Mouse (Mus musculus) kidney, postnatal 14 days (tissue): ENCODE measurements around the gene Camsap3.

ENCODE experiments used
- DNase-seq: peaks from one replicate; pipeline ENCODE4 v3.0.0; 2022; ENCODE audit warnings: mixed read lengths

The Camsap3 gene

DNA sequence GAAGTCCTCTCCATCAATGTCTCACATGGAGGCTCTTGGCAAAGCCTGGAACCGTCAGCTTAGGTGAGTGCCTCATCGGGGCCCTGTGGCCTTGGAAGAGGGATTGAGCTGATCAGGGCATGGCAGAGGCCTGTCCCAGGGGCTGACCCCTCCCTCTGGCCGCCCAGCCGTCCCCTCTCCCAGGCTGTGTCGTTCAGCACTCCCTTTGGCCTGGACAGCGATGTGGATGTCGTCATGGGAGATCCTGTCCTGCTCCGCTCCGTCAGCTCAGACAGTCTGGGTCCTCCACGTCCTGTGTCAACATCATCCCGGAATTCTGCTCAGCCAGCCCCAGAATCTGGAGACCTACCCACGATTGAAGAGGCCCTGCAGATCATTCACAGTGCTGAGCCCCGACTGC is 16.3 kb downstream of the Camsap3 start:
- no peak for DNase-seq

DNA sequence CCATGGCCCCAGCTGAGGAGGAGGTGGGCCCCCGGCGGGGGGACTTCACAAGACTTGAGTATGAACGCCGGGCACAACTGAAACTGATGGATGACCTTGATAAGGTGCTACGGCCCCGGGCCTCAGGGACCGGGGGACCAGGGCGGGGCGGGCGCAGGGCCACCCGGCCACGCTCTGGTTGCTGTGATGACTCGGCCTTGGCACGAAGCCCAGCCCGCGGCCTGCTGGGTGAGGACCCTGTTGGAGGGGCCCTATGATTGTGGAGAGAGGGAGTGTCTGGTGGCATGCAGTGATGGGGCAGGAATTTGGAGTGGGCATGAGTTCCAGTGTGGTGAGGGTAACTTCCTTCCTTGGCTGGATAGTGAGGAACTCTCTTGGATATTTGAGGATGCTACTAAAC is 19.5 kb downstream of the Camsap3 start:
- DNase-seq: peak; percentile 48

DNA sequence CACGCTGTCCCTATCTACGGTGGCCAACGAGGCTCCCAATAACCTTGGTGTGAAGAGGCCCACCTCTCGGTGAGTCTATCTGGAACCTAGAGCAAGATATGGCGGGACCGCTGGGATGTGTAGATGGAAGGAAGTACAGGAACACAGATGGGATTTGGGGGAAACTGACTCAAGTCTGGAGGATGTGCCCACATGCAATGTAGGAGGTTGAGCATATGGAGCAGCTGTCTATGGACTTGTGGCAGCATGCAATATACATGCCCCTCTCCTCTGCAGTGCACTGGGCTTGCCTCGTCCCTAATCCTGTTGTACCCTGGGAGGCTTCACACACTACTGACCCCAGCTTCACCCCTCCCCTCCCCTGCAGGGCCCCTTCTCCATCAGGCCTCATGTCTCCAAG is 20.7 kb downstream of the Camsap3 start:
- no peak for DNase-seq

DNA sequence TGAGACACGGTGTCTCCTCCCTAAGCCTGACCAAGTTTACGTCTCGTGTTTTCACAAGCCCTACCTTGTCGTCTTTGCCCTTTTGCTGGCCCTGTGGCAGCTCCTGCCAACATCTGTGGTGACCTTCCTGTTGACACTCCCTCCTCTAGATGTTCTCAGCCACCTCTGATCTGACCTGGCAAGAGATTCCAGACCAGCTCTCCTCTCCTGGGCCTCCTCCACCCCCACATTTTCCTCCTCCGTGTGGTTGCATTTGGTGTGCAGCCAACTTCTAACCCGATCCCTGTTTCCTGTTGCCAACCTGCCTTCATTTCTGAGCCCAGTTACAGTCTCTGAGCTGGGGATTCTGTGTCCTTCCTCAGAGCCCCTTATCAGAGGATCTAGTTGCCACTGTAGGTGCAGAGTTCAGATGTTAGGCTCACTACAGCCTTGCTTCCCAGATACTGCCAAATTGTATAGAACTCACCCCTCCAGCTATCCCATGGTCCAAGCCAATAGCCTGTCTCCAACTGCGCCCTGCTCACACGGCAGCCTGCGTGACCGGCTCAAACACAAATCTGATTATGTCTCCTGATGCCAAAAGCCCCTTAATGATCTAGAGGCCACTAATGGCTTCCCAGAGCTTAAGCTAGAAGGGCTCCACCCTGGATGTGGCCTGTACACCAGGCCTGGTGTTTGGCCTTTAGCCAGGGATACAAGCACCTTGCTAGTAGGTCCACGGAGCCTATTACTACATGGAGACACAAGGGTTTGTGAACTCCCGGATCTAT is 22.1 kb downstream of the Camsap3 start:
- DNase-seq: peak; percentile 52

DNA sequence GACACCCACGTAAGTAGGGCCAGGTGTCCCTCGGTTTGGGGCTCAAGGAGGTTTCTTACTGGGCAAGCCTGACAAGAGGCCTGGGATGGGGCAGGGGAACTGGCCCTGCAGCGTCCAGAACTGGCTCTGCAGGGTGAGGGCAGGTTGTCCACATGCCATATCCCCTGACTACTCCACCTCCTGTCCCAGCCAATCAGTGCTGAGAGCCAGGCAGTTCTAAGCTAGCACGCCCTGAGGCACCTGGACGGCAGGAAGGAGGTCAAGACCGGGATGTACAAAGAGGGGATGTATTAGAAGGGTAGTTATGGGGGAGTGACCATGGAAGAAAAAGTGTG is 22.7 kb downstream of the Camsap3 start:
- peak; percentile 71 for DNase-seq

DNA sequence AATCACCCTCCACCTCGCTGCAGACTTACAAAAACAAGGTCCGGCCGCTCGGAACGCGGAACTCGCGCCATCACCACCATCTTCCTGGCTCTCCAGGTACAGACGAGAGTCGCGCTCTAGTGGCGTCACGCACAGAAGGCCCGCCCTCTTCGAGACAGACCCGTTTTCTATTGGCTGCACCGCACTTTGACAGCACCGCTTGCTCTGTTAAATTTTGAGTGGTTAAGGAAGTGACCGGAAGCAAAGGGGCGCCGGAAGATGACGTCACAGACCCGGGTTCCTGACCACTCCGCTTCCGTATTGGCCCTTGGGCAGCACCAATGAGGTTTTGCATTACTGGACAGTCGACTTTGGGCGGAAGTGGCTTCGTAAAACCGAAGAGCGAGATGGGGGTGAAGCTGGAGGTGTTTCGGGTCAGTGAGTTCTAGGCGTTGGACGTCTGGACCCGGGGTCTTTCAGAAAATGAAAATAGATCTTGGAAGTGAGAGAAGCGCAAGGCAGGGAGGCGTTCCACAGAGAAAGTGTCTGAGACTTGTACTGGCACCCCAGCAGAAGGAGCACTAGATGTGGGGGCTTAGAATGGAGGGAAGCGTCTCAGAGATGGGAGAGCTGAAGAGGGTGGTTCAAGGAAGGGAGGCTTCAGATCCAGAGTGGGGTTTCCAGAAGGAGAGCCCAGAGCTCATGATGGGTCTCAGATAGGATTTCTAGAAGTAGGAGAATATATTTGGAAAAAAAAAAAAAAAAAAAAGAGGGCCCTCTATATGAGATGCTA is 34.3 kb downstream of the Camsap3 start, which contains the start of the genes Xab2 and Pet100:
Gene Xab2 (minus strand): TSS at position 118 of the 772 bp plus-strand sequence.
Gene Pet100 (plus strand): TSS at position 350 of the 772 bp plus-strand sequence.
- DNase-seq: peak; percentile 99

DNA sequence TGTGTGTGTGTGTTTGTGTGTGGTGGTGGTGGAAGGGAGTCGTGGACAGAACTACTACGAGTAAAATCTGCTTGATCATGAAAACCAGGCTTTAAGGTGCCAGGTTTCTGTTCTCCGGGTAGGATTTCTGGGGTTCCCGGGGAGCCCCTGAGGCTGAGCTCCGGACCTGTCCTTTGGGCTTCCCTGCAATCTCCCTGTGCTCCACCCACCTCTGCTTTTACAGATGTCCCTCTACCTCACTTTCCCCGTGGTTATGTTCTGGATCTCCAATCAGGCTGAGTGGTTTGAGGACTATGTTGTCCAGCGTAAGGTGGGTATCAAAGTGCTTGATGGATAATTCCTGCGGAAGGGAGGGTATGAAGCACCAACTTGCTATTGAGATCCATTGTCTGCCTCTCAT is 35.0 kb downstream of the Camsap3 start:
- DNase-seq: no peak

DNA sequence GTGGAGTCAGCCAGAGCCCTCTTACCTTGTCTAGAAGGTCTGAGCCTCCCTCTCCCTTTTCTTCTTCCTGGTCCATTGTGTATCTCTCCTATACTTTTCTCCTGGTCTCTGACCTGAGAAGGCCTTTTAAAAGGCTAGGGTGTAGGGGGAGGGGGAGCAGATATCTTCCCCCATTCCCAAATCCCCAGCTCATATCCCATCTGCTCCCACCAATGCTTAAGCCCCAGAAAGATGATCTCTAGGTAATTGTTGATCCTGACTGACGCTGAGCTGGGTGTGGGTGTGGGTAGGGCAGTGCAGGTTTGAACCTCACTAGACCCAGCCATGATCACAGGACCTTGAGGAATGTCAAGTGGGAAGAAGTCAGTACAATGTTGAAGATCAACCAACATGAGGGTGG is 38.4 kb downstream of the Camsap3 start, which contains the start of gene Pcp2:
Gene Pcp2 (minus strand): TSS at position 101 of the 400 bp plus-strand sequence.
- no peak for DNase-seq

DNA sequence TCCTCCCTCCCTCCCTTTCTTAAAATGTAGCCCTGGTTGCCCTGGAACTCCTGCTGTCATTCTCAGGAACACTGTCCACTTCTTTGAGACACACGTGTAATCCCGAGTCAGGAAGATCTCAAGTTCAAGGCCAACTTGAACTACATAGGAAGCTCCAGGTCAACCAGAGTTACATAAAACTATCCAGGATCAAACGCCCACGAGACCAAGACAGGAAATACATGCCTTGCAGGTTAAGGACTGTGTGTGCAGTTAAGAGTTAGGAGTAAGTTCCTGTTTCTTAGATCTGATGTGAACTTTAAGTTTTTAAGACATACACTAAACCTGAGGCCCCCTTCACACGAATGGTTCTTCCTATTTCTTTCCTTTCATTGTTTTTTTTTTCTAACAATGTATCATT is 39.9 kb downstream of the Camsap3 start:
- no peak for DNase-seq

DNA sequence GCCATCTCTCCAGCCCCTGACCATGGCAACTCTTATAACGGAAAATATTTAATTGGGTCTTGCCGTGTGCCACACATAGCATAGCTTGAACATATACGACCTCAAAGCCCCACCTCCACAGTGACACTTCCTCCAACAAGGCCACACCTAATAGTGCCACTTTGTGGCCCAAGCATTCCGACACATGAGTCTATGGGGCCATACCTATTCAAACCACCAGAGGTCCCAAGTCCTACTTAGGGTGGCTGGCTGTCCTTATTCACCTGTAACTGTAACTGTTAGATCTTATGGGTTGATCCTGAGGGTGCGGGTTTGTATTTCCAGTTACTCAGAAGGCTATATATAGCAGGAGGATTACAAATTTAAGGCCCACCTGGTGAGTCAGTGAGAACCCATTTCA is 40.9 kb downstream of the Camsap3 start:
- peak; percentile 52 for DNase-seq

DNA sequence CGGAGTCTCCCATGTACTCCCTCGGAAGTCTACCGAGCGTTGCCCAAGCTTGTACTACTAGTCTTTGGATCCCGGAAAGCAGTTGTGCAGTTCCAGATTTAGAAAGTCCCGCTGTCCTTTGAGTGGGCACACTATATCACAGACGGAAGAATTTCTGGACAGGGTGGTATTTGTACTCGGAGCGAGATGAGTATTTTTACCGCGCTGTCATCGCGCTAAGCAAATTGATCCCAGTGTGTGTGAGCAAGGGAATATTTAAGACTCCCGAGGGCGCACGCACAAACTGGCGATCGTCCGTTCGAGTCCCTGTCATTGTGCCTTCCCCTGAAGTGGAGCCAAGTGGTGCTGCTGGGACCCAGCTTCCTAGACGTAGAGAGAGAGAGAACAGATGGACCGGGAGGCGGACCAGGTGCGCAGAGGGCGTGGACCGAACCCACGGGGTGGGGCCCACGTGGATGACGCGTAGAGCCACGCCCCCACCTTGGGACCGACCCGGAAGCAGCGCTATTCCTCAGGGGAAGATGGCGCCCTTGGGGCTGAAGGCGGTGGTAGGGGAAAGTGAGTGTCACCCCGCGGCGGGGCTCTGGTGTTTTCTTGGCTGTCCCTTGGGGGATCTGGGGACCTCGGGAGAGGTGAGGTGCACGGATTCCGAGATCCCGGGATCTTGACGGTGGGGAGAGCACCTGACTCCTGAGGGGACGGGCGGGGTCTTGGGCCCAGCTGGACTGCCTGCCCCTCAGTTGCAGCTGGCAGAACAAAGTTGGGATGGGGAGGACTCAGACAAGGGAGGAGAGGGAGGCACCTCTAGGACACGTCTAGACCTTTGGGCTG is 43.8 kb downstream of the Camsap3 start, which contains the start of gene Stxbp2:
Gene Stxbp2 (plus strand): TSS at position 309 of the 831 bp plus-strand sequence.
- peak; percentile 90 for DNase-seq

DNA sequence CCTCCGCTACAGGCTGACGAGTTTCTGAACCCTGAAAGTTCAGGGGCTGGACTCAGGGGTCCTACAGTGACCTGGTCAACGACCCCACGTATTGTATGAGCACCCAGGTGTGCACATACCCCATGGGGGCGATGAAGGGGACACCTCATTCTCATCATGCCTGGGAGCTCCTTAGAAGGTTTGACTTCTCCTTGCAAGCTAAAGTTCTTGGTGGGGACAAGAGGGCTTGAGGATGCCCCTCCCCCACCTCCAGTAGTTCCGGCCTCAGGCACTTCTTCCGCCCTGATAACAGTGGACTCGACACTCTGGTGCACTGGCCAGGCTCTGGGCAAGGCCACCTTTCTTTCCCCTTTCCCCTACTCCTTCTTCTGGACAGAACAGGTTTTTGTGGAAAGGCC is 44.4 kb downstream of the Camsap3 start:
- DNase-seq: peak; percentile 36

DNA sequence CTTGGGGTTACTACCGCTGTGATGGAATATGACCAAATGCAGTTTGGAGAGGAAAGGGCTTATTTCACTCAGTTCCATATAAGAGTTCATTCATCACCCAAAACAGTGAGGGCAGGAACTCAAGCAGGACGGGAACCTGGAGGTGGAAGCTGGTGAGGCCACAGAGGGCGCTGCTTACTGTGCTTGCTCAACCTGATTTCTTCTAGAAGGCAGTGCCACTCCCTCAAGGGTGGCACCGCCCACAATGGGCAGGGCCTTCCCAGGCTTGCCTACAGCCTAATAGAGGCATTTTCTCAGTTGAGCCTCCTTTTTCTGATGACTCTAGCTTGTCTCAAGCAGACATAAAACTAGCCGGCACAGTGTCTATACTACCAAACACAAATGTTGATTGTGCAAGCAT is 58.7 kb downstream of the Camsap3 start:
- DNase-seq: peak; percentile 57

DNA sequence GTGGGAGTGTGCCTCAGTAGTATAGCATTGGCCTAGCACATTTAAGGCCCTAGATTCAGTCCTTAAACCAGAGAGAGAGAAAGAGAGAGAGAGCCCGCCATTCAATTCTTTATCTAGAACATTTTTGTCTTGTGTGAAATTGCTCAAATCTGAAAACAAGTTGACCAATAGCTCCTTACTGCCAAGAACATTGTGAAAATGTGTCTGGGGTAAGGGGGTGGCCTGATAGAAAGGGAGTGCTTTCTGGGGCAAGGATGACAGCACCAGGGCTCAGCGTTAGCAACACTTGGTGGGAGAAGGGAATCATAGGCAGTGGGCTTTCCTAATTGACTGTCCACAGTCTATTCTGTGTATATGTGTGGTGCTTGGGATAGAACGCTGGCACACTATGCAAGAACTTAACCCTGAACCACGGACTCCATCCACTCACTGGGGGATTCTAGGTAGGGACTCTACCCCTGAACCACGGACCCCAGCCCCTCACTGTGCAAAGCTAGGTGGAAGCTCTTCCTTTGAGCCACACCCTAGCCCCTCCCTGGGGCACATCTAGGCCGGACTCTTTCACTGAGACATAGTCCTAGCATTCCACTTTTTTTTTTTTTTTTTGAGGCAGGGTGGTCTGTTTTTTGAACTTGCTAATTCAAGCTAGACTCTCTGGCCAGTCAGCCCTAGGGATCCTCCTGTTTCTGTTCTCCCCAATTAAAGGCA is 59.9 kb downstream of the Camsap3 start:
- no peak for DNase-seq

DNA sequence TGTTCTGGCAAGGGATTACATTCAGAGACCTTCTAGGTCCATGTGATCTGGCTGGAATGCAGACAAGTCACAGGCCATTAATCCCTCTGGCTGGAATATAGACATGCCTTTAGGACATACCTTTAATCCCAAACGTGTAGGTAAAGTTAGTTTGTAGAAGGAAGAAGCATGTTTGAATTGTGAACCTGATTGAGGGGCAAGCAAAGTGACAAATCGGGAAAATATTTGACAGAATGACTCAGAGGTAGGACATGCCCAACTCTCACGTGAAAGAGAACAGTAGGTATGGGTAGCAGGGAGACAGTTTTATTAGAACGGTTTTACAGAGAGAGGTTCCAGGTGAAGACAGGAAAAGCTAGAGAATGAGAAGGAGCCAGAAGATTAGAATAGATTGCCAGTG is 60.5 kb downstream of the Camsap3 start:
- no peak for DNase-seq

DNA sequence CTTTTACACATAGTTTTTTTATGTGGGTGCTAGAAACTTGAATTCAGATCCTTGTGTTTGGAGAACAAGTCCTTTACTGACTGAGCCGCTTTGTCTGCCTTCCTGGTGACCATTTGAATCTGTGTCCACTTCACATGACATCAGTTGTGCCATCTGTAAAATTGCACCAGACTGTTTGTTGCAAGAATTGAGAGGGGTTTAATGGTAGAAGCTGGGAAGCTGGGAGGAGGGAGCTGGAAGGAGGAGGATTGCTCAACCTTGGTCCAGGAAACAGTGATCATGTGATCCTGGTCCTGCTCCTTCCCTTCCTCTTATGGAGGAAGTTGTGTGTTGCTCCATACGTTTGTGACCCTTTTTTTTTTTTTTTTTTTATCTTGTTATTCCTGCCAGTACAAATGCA is 61.2 kb downstream of the Camsap3 start:
- no peak for DNase-seq

DNA sequence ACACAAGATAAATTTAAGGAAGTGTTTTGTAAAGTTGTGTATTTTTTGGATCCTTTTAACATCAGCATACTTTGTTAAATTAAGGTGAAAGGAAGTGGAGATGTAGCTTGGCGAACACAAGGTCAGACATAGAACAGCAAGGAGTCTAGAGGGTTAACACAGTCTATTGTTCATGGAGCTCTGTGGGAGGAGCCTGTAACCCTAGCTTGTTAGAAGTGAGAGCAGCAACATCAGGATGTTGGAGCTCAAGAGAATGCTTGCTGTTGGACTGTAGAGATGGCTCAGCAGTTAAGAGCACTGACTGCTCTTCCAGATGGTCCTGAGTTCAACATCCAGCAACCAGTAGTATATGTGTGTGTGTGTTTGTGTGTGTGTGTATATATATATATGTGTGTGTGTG is 61.9 kb downstream of the Camsap3 start:
- no peak for DNase-seq

DNA sequence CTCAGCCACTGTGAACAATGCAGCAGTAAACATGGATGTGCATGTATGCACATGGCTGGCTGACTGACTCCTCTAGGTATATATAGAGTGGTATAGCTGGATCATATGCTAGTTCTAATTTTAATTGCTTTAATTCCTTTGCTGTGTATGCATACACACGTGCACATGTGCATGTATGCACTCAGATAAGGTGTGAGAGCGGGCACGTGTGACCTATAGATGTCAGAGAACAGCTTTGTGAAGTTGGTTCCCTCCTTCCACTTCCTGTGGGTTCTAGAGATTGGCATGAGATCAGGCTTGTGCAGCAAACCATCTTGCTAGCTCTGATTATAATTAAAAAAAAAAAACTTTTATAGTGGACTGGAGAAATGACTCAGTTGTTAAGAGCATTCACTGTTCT is 65.8 kb downstream of the Camsap3 start:
- no peak for DNase-seq

DNA sequence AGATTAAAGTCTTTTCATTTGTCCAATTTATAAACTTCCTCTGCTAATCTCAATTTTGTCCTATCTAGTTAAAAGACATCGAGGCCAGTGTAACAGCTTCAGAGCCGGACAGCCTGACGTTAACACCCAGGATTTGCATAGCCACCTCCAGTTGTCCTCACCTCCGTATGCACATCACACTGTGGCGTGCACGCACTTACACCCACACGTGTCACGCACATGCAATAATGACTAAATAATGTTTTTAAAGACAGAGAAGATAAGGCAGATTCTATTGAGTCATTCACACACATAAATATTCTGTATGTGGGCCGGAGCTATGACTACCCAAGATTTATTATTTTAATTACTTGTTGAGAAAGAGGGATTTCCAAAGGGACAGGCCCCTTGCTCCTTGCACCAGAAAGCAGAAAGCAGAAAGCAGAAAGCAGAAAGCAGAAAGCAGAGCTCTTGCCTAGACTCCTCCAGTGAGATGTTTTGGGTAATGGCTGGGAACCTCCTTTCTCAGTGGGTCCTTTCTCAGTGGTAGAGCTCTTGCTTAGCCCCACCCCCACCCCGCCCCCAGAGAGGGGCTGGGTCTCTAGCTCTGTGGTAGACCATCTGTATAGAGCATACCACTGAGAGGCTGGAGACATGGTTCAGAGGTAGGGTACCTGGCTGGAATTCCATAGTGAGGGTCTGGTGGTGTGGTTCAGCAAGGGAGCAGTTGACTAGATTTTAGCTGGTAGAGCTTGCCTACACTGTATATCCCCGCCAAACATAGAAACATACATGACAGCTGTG is 67.8 kb downstream of the Camsap3 start:
- no peak for DNase-seq

DNA sequence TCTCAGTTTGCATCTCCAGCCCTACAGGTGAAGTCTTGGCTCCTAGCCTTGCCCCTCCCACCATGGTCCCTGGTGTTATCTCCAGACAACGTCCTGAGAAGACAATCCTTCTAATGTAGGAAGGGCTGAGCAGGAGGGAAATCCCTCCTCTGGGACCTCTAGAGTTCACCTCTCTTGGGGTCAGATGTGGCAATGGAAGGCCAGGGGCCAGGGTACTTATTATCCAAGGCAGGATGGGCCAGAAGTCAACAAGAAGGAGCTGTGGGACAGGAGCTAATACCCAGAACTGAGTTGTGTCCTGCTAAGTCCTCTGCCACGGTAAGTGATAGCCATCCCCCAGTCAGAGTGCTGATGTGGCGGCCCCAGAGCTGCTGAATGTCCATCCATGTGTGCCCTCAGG is 68.4 kb downstream of the Camsap3 start, which contains the start of gene Retn:
Gene Retn (plus strand): TSS at position 245 of the 400 bp plus-strand sequence.
- no peak for DNase-seq

DNA sequence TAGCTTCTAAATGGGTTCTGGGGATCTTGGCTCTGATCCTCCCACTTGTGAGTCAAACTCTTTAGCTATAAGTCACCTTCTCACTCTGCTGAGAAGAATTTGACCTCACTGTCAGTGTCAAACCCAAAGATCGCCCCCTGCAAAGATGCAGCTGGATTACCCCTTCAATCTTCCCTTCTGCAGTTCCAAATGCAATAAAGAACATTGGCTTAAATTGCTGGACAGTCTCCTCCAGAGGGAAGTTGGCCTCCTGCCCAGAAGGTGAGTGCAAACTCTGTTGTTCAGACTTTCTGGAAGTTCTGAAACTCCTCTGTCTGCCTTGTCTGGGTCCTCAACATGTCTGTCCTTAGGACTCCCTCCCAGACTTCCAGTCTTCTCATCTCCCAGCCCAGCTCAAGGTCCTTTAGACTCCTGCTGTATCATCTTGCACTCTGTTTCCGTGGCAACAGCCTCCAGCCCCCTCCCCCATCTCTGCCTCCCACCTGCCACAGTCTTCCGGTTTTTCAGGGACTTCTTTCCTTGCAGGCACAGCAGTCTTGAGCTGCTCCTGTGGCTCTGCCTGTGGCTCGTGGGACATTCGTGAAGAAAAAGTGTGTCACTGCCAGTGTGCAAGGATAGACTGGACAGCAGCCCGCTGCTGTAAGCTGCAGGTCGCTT is 69.8 kb downstream of the Camsap3 start:
- no peak for DNase-seq
